Mouse (Mus musculus) CH12.LX (cell line): ENCODE measurements around the gene Nmnat2.

Source experiments
- CTCF ChIP-seq, 2 experiments: IDR thresholded peaks in 1 of 2; conservative IDR thresholded peaks in 1 of 2; 2 replicates each; pipeline ENCODE4 v1.5.1; 2011 to 2012; ENCODE audit warnings: low read depth in 2 of 2, low read length in 2 of 2, improper control_type of control experiment in 1 of 2, inconsistent platforms in 1 of 2, mild to moderate bottlenecking in 1 of 2, moderate library complexity in 1 of 2
- EP300 ChIP-seq: IDR thresholded peaks from 2 replicates; pipeline ENCODE4 v1.6.1; 2011; ENCODE audit warnings: low read length, improper control_type of control experiment
- GABPA ChIP-seq: IDR thresholded peaks from 2 replicates; pipeline ENCODE4 v1.6.1; 2012; ENCODE audit warnings: low read depth, low read length, improper control_type of control experiment, inconsistent platforms; ENCODE audit not compliant: insufficient replicate concordance
- POLR2A ChIP-seq: IDR thresholded peaks from 2 replicates; pipeline ENCODE4 v1.6.1; 2011; ENCODE audit warnings: low read depth, mild to moderate bottlenecking, improper control_type of control experiment, low read length
- RCOR1 ChIP-seq: conservative IDR thresholded peaks from 2 replicates; pipeline ENCODE4 v1.6.1; 2012; ENCODE audit warnings: low read depth, mild to moderate bottlenecking, inconsistent platforms, low read length, improper control_type of control experiment
- UBTF ChIP-seq: IDR thresholded peaks from 2 replicates; pipeline ENCODE4 v1.6.1; 2012; ENCODE audit warnings: low read depth, mild to moderate bottlenecking, inconsistent platforms, low read length, improper control_type of control experiment, moderate library complexity
- ZMIZ1 ChIP-seq: IDR thresholded peaks from 2 replicates; pipeline ENCODE4 v1.6.1; 2012; ENCODE audit warnings: low read depth, mild to moderate bottlenecking, inconsistent platforms, low read length, improper control_type of control experiment
- ZNF384 ChIP-seq: IDR thresholded peaks from 2 replicates; pipeline ENCODE4 v1.6.1; 2012; ENCODE audit warnings: low read depth, low read length, improper control_type of control experiment, inconsistent platforms

- no peak for TF ChIP-seq RCOR1
- no peak for TF ChIP-seq CTCF (conservative IDR thresholded peaks at IDR 0.05 in 1 of 2, IDR thresholded peaks at IDR 0.05 in 1 of 2; ENCODE audit: low read depth in 2 of 2, low read length in 2 of 2)
- no peak for TF ChIP-seq POLR2A
- no peak for TF ChIP-seq EP300
- no peak for TF ChIP-seq UBTF
- TF ChIP-seq GABPA, result no peak
- TF ChIP-seq ZNF384, result no peak
- no peak for TF ChIP-seq ZMIZ1
These were observed 204.3 kb downstream of the Nmnat2 start for GRCm38 (mm10) chr1:153159137-153159536.
